Comparison of ENCODE assay signal across 11 mouse cellular contexts in genomic region chr6:21823281-21823680, GRCm38 (mm10). TPM values are rescaled to one million over a fixed set of nuclear protein-coding genes. Genes with fewer than 3 reads are reported as not detected.
DNase-seq lines count a peak whose midpoint lies in the region; ATAC-seq lines count a peak whose summit lies in the region.
"Had no signal": no experiment of that assay in that cellular context is flagged by ENCODE, and none has a peak within 500 bp of the region (broad histone marks: within the 10 kb centered on the region; RNA-seq: fewer than 3 reads in every experiment).

No protein-coding gene starts in this region.

- H3K27me3 ChIP-seq in kidney, embryonic 15.5 days: no peaks in the 10 kb centered on the region
- no peaks in the 10 kb centered on the region for H3K27me3 ChIP-seq in forebrain, embryonic 11.5 days (ENCODE audit: control insufficient read depth, insufficient read depth, low read length)
- H3K27me3 ChIP-seq: megakaryocyte, embryonic 14.5 days had no signal

- H3K4me2 ChIP-seq in kidney, embryonic 15.5 days: peak overlapping the region; percentile 42
- H3K4me2 ChIP-seq in forebrain, embryonic 11.5 days (ENCODE audit: low read depth, low read length, severe bottlenecking): no peak overlapping the region

- 20% methylated on average over 8 of the region's 8 CpGs for WGBS in kidney, embryonic 15.5 days
- whole genome bisulfite sequencing in forebrain, embryonic 11.5 days: 83% methylated on average over 8 of the region's 8 CpGs

- H3K36me3 ChIP-seq in kidney, embryonic 15.5 days: 0 out of 2 replicates have a peak, but pooled peaks cover 2% of the 10 kb centered on the region
- H3K36me3 ChIP-seq in forebrain, embryonic 11.5 days (ENCODE audit: control insufficient read depth, insufficient read depth, low read length): no peaks in the 10 kb centered on the region

- H3K9me3 ChIP-seq in kidney, embryonic 15.5 days (replicated peaks): no peaks in the 10 kb centered on the region
- no peaks in the 10 kb centered on the region for H3K9me3 ChIP-seq in forebrain, embryonic 11.5 days (ENCODE audit: control insufficient read depth, low read length)
- H3K9me3 ChIP-seq: megakaryocyte, embryonic 14.5 days had no signal

- H3K9ac ChIP-seq in kidney, embryonic 15.5 days: no peak overlapping the region
- H3K9ac ChIP-seq in forebrain, embryonic 11.5 days (ENCODE audit: low read length): no peak overlapping the region

- peaks cover 13% of the 10 kb centered on the region for H3K4me1 ChIP-seq in kidney, embryonic 15.5 days
- no peaks in the 10 kb centered on the region for H3K4me1 ChIP-seq in forebrain, embryonic 11.5 days (replicated peaks; ENCODE audit: control insufficient read depth, insufficient read depth, low read length)
- H3K4me1 ChIP-seq: megakaryocyte, embryonic 14.5 days had no signal

- DNase-seq in heart, adult 11 months: peak; percentile 93
- DNase-seq in heart, adult 8-10 months (ENCODE audit: low spot score): no peak
- peak; percentile 36 for DNase-seq in fibroblast of lung, adult 2 months (ENCODE audit: low read depth)
- DNase-seq in lung, postnatal 4 days: peak; percentile 37 to 72
- DNase-seq in forebrain, embryonic 11.5 days (ENCODE audit: low spot score): no peak
- DNase-seq in ovary, adult 18-20 months (ENCODE audit: low spot score): no peak
- DNase-seq in right cerebral cortex, postnatal 25 days: no peak
- DNase-seq: cerebellum, adult 18-20 months had no signal

- H3K27ac ChIP-seq in kidney, embryonic 15.5 days: peak overlapping the region; percentile 89
- no peak overlapping the region for H3K27ac ChIP-seq in forebrain, embryonic 11.5 days (ENCODE audit: low read depth, low read length)

- peak overlapping the region; percentile 13; the same call in 1 of the 2 replicates for H3K4me3 ChIP-seq in kidney, embryonic 15.5 days (replicated peaks)
- H3K4me3 ChIP-seq in forebrain, embryonic 11.5 days (ENCODE audit: low read depth, low read length): no peak overlapping the region
- H3K4me3 ChIP-seq: megakaryocyte, embryonic 14.5 days had no signal

- peak; percentile 95 for ATAC-seq in kidney, embryonic 15.5 days (replicated peaks; ENCODE audit: low FRiP score)
- ATAC-seq in forebrain, embryonic 11.5 days (replicated peaks; ENCODE audit: low FRiP score): no peak

RNA-seq across cellular contexts. Expression of gene Tspan12, which starts 29.0 kb away (rescaled TPM):
- total RNA-seq in heart, adult 8-10 months (2022): 10 to 100 TPM; 64.1 to 69.9 (median 68.6) TPM
- polyA plus RNA-seq in kidney, embryonic 15.5 days (2015; fragmentation: Nextera tagmentation; extraction: Ambion mirVana): 58.5 and 62.6 TPM in 2 replicates
- 62.5 and 63.5 TPM in 2 replicates for polyA plus RNA-seq in forebrain, embryonic 11.5 days (2014; fragmentation: Nextera tagmentation; extraction: Ambion mirVana)
- total RNA-seq: granulocyte monocyte progenitor cell, adult 5-6 weeks had no signal

Comparison
In these comparisons a context has a peak if more than half of its experiments do, and no peak if none do; other contexts are left out.
1. DNase-seq: peak in heart, adult 11 months (single experiment), fibroblast of lung, adult 2 months (single experiment) and lung, postnatal 4 days (2 of 2); none in heart, adult 8-10 months (single experiment), forebrain, embryonic 11.5 days (single experiment), ovary, adult 18-20 months (single experiment) and right cerebral cortex, postnatal 25 days (single experiment).